Mouse (Mus musculus) midbrain, embryonic 16.5 days (tissue): ENCODE data around the gene Vma21. TPM values are rescaled to one million over a fixed set of nuclear protein-coding genes. Genes with fewer than 3 reads are reported as not detected.

Source experiments
- ATAC-seq: fragments of 200-750 bp; cut with Nextera tagmentation; 2 replicates; pipeline ENCODE4 v1.8.0; 2017; ENCODE audit warnings: moderate TSS enrichment
- H3K27ac ChIP-seq: fragments of 300-500 bp; sonication (generic); 2 replicates; pipeline ENCODE4 v1.5.1; 2014; ENCODE audit warnings: mild to moderate bottlenecking, low read length, mixed read lengths
- H3K27me3 ChIP-seq: fragments of 300-500 bp; sonication (generic); 2 replicates; pipeline ENCODE4 v1.6.1; 2014; ENCODE audit warnings: low read depth, low read length, mixed read lengths; ENCODE audit not compliant: control insufficient read depth, insufficient read depth
- H3K36me3 ChIP-seq: fragments of 300-500 bp; sonication (generic); 2 replicates; pipeline ENCODE4 v1.6.1; 2014; ENCODE audit warnings: mild to moderate bottlenecking, low read length, moderate library complexity, mixed read lengths; ENCODE audit not compliant: control insufficient read depth, insufficient read depth
- H3K4me1 ChIP-seq: fragments of 300-500 bp; sonication (generic); 2 replicates; pipeline ENCODE4 v1.6.1; 2014; ENCODE audit warnings: mild to moderate bottlenecking, low read length, mixed read lengths; ENCODE audit not compliant: control insufficient read depth, insufficient read depth
- H3K4me2 ChIP-seq: fragments of 300-500 bp; sonication (generic); 2 replicates; pipeline ENCODE4 v1.6.1; 2014; ENCODE audit warnings: mild to moderate bottlenecking, low read length, mixed read lengths
- H3K4me3 ChIP-seq: fragments of 300-500 bp; sonication (generic); 2 replicates; pipeline ENCODE4 v1.5.1; 2014; ENCODE audit warnings: low read depth, mild to moderate bottlenecking, low read length, moderate library complexity, mixed read lengths
- H3K9ac ChIP-seq: fragments of 300-500 bp; sonication (generic); 2 replicates; pipeline ENCODE4 v1.6.1; 2014; ENCODE audit warnings: low read depth, low read length, mixed read lengths
- H3K9me3 ChIP-seq: fragments of 300-500 bp; sonication (generic); replicated peaks from 2 replicates; pipeline ENCODE4 v1.6.1; 2014; ENCODE audit warnings: mild to moderate bottlenecking, low read length, mixed read lengths; ENCODE audit not compliant: control insufficient read depth, poor library complexity, severe bottlenecking
- WGBS: fragments of 180-500 bp; shearing (Covaris S2); extraction: QIAGEN DNeasy Blood & Tissue Kit; methylation state at CpG from one replicate; pipeline ENCODE4 v1.1.7; 2014; 5-methylcytosine and 5-hydroxymethylcytosine counted together
- polyA plus RNA-seq: library from polyadenylated mRNA; unstranded; fragments of >200 nt; fragmentation: Nextera tagmentation; extraction: Ambion mirVana; gene quantifications from 2 replicates; pipeline ENCODE4 v1.2.1, GENCODE M21; 2015

Vma21 gene
- 57.6 and 60.2 TPM in 2 replicates for polyA plus RNA-seq

- no peaks in the 10 kb centered on the region for H3K36me3 ChIP-seq
- H3K27ac ChIP-seq: peak within 1 kb of the TSS; percentile 88
- peak; percentile 1; the same call in 1 of the 2 replicates for ATAC-seq
- no peaks in the 10 kb centered on the region for H3K27me3 ChIP-seq
- peak within 1 kb of the TSS; percentile 70 for H3K9ac ChIP-seq
- WGBS: 31% methylated on average over 12 of the region's 12 CpGs
- H3K9me3 ChIP-seq: no peaks in the 10 kb centered on the region; the same call in 1 of the 2 replicates
- H3K4me1 ChIP-seq: peaks cover 10% of the 10 kb centered on the region
- peak within 1 kb of the TSS; percentile 58 for H3K4me2 ChIP-seq
- peak within 1 kb of the TSS; percentile 60 for H3K4me3 ChIP-seq
Measured at GRCm38 (mm10) chrX:71815631-71816345, at the start of gene Vma21. Gene Vma21 (plus strand): TSS chrX:71815924.

DNA sequence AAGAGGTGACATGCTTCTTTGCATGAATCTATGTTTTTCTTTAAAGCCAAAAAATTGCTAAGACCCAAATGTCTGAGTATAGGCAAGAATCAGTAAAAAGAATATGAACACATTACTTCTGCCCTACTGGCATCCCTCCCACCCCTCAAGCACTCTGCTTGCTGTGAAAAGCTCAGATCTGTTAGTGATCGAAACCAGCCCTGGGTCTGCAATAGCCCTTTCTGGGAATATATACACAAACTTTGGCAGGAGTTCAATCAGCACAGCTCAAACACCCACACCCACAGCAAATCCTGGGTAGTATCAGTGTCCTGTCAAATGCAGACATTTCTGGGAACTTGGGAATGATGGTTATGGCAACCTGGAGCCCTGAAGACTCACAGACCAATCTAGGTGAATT lies 47.8 kb upstream of the Vma21 start:
- no peaks in the 10 kb centered on the region for H3K27me3 ChIP-seq
- no peak overlapping the region for H3K9ac ChIP-seq
- H3K4me1 ChIP-seq: no peaks in the 10 kb centered on the region
- no peak for ATAC-seq
- no peak overlapping the region for H3K4me3 ChIP-seq
- H3K4me2 ChIP-seq: no peak overlapping the region
- WGBS: 82% methylated on average over 1 of the region's 1 CpGs
- H3K9me3 ChIP-seq: no peaks in the 10 kb centered on the region
- no peaks in the 10 kb centered on the region for H3K36me3 ChIP-seq
- H3K27ac ChIP-seq: no peak overlapping the region

DNA sequence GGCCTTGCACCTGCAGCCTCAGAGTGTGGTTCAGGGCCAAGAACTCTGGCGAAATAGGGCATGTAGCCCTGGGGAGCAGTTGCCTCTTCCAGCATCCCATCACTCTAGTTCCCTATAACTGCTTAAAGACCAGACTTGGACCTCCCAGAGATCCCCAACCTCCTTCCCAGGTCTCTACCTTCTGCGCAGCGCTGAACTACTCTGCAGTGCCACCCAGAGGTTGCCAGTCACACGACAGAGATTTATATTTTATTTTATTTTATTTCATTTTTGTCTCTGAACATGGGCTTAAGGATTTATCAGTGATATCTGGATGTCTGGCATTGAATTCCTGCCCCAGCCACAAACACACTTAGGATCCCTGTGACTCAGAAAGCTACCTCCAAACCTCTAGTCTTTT lies 24.6 kb upstream of the Vma21 start:
- Histone ChIP-seq H3K36me3 (no peaks in the 10 kb centered on the region), H3K27me3 (no peaks in the 10 kb centered on the region), H3K27ac (no peak overlapping the region), H3K4me2 (no peak overlapping the region), H3K9ac (no peak overlapping the region), H3K9me3 (no peaks in the 10 kb centered on the region), H3K4me1 (no peaks in the 10 kb centered on the region), H3K4me3 (no peak overlapping the region)
- no peak for ATAC-seq
- WGBS: 13% methylated on average over 4 of the region's 4 CpGs

DNA sequence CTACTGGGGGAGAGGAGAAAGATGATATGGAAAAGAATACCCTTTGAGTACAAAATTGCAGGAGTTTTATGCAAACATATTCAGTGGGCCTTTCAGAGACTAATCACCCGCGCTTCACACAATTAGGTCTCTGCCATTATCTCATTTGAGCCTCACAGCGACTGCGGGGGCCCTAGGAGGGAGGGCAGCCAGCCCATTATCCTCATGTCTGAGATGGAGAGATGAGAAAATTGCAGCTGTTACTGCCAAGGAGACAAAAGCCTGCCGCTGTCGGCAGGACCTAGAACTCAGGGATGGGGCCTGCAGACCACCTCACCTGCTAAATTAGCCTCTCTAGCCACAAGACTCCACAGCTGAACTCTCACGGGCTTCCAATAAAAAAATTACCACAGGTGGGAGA lies 18.0 kb upstream of the Vma21 start:
- 35% methylated on average over 7 of the region's 7 CpGs for WGBS
- Histone ChIP-seq H3K9ac (no peak overlapping the region), H3K4me2 (no peak overlapping the region), H3K27ac (no peak overlapping the region), H3K36me3 (no peaks in the 10 kb centered on the region), H3K4me3 (no peak overlapping the region), H3K4me1 (no peaks in the 10 kb centered on the region), H3K27me3 (no peaks in the 10 kb centered on the region), H3K9me3 (no peaks in the 10 kb centered on the region)
- no peak for ATAC-seq

DNA sequence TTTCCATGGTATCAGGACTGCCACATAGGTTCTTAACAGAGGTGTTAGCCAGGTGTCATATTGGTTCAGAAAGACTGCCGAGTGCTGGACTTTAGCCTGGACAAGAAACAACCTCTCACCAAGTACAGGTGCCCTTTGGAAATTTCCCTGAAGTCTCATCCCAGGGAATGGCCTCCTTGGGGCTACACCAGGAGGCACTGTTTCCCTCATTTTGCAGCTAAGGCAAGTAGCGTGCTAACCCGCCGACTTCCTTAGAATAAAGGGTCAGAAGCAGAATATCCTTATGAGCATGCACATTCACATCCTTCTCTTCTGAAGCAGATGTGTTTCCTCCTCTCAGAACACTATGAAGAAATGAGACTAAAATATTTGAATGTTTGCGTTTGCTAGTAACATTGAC lies 16.8 kb upstream of the Vma21 start:
- H3K4me1 ChIP-seq: no peaks in the 10 kb centered on the region
- H3K36me3 ChIP-seq: no peaks in the 10 kb centered on the region
- no peak overlapping the region for H3K4me3 ChIP-seq
- H3K27ac ChIP-seq: no peak overlapping the region
- no peak overlapping the region for H3K9ac ChIP-seq
- no peaks in the 10 kb centered on the region for H3K27me3 ChIP-seq
- H3K9me3 ChIP-seq: no peaks in the 10 kb centered on the region
- ATAC-seq: no peak
- no peak overlapping the region for H3K4me2 ChIP-seq
- WGBS: 62% methylated on average over 5 of the region's 5 CpGs

DNA sequence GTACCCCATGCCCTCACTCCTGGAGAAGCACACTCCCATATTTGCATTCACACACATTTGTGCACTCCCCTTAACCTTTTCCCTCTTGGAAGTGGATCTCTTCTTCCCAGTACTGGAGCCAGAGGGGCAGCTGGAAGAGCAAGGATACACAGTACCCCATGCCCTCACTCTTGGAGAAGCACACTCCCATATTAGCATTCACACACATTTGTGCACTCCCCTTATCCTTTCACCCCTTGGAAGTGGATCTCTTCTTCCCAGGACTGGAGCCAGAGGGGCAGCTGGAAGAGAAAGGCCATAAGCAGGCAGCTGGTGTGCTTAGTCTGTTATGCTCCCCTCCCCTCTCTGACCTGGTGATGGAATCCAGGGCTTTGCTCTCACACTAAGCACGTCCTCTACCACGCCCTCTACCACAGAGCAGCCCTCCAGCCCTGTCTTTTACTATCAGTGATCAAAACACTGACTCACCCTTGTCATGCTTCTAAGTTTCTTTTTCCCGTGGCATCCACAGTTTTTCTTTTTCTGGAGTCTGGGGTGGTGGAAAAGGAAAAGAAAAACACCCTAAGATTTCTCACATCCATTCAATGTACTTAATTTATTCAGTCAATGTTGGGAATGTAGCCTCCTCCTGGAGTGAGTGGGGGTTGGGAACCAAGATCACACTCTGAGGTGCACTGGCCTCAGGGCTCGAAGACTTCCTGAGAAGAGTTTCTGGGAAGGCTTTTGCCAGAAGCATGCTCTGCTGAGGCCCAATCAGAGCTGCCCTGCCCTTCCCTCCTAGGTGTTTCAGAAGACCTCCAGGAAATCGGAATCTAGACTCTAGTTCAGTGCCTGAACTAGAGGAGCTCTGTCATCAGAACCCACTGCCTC lies 3.5 kb upstream of the Vma21 start:
- Histone ChIP-seq H3K27me3 (no peaks in the 10 kb centered on the region), H3K36me3 (no peaks in the 10 kb centered on the region), H3K4me2 (no peak overlapping the region), H3K27ac (no peak overlapping the region), H3K9ac (no peak overlapping the region), H3K9me3 (no peaks in the 10 kb centered on the region; the same call in 1 of the 2 replicates), H3K4me3 (no peak overlapping the region), H3K4me1 (peaks cover 4% of the 10 kb centered on the region)
- ATAC-seq: no peak
- WGBS: 47% methylated on average over 5 of the region's 5 CpGs

DNA sequence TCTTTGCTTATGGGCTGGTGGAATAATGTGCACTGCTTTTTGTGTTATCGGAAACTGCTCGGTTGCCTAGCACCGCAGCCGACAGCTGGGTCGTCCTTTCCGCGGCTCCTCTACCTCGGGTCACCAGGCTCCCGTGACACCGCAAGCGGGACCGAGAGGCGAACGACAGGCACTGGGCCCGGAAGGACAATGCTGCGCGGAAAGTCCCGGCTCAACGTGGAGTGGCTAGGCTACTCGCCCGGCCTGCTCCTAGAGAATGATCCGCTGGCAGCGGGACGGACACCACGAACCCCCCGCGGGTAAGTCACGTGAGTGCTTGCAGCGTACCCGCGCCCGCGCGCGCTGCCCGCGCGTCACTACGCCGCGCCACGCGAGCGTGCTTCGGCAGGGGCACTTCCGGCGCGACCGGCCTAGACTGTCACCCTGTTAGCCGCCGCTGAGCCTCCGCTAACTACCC lies 705 bp downstream of the Vma21 start:
- H3K9ac ChIP-seq: peak overlapping the region; percentile 70
- ATAC-seq: peak; percentile 99
- peaks cover 10% of the 10 kb centered on the region for H3K4me1 ChIP-seq
- H3K36me3 ChIP-seq: no peaks in the 10 kb centered on the region
- H3K4me3 ChIP-seq: peak overlapping the region; percentile 60
- H3K9me3 ChIP-seq: no peaks in the 10 kb centered on the region; the same call in 1 of the 2 replicates
- WGBS: 30% methylated on average over 49 of the region's 52 CpGs
- peak overlapping the region; percentile 58 for H3K4me2 ChIP-seq
- peak overlapping the region; percentile 88 for H3K27ac ChIP-seq
- H3K27me3 ChIP-seq: no peaks in the 10 kb centered on the region

DNA sequence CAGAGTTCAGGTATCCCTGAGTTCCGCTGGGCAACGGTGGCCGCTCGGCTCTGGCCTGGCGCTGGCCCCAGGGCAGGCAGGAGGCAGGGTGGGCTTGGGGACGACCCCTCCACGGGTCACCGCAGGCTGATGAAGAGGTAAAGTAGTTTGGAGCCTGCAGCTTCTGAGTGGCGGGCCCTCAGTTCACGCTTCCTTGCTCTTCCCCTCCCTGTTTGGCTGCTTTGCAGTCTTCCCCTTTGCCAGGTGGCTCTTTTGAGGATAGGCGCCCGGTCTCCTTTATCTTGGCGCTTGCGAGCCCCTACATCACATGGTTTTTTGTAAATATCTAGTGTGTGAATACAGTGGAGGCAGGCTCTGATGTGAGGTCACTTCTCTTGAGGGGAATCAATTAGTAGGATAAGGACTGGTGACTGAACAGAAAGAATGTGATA lies 1.2 kb downstream of the Vma21 start:
- peak; percentile 79 for ATAC-seq
- Histone ChIP-seq H3K4me1 (peaks cover 10% of the 10 kb centered on the region), H3K9ac (peak overlapping the region; percentile 70), H3K4me2 (peak overlapping the region; percentile 49), H3K36me3 (no peaks in the 10 kb centered on the region), H3K4me3 (peak overlapping the region; percentile 60), H3K27ac (peak overlapping the region; percentile 76), H3K9me3 (no peaks in the 10 kb centered on the region; the same call in 1 of the 2 replicates), H3K27me3 (no peaks in the 10 kb centered on the region)
- WGBS: 16% methylated on average over 14 of the region's 14 CpGs

DNA sequence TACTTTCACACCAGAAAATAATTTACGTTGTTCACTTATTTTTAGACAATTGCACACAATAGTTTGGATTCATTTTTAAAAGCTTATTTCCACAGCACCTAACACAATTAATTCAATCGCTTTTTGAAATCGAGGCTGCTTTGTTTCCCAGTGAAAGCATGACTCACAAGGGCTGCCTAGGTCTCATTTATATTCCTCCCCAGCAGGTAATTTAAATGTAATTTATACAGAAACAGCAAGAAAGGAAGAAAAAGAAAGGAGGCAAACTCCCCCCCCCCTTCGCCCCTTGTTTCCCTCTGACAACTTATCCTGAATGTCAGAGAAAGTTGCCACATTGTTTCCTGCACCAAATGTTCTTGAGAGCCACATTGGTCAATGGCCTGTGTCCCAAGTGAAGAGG lies 23.2 kb downstream of the Vma21 start:
- no peak overlapping the region for H3K9ac ChIP-seq
- no peaks in the 10 kb centered on the region for H3K36me3 ChIP-seq
- no peaks in the 10 kb centered on the region for H3K9me3 ChIP-seq
- H3K27ac ChIP-seq: no peak overlapping the region
- H3K4me1 ChIP-seq: no peaks in the 10 kb centered on the region
- WGBS: 31% methylated on average over 4 of the region's 4 CpGs
- ATAC-seq: no peak
- no peak overlapping the region for H3K4me2 ChIP-seq
- H3K27me3 ChIP-seq: no peaks in the 10 kb centered on the region
- no peak overlapping the region for H3K4me3 ChIP-seq
